Mouse (Mus musculus) MEL (cell line): ENCODE measurements at regions not wholly inside any gene's neighbourhood (a gene's known extent, or its start where the extent isn't known, plus 50 kb on each side); places are given as distances from the start of the nearest gene placed in this dataset.

Source experiments
- DNase-seq: peaks from one replicate; pipeline ENCODE4 v3.0.0; 2011; ENCODE audit warnings: low read depth, low spot score
- H3K27ac ChIP-seq: 2 replicates; pipeline ENCODE4 v1.5.1; 2012; ENCODE audit warnings: low read depth, mild to moderate bottlenecking, control low read depth, low read length, moderate library complexity; ENCODE audit not compliant: control insufficient read depth
- H3K27me3 ChIP-seq, 2 experiments: fragments of 150-350 bp in 1 of 2; sonication (generic) in 1 of 2; 2 replicates each; pipeline ENCODE4 v1.6.1; 2012; ENCODE audit warnings: low read length in 2 of 2, mild to moderate bottlenecking in 2 of 2, improper control_type of control experiment in 1 of 2, moderate library complexity in 1 of 2; ENCODE audit not compliant: insufficient read depth in 2 of 2, control insufficient read depth in 1 of 2
- H3K36me3 ChIP-seq, 2 experiments: 2 replicates each; pipeline ENCODE4 v1.6.1; 2012 to 2014; ENCODE audit warnings: low read length in 2 of 2, improper control_type of control experiment in 1 of 2, inconsistent platforms in 1 of 2, mild to moderate bottlenecking in 1 of 2; ENCODE audit not compliant: insufficient read depth in 2 of 2, control insufficient read depth in 1 of 2
- H3K4me1 ChIP-seq, 2 experiments: fragments of 150-350 bp in 1 of 2; sonication (generic) in 1 of 2; 2 replicates each; pipeline ENCODE4 v1.6.1; 2012; ENCODE audit warnings: low read length in 2 of 2, improper control_type of control experiment in 1 of 2, mild to moderate bottlenecking in 1 of 2; ENCODE audit not compliant: insufficient read depth in 2 of 2, control insufficient read depth in 1 of 2
- H3K4me3 ChIP-seq, 2 experiments: fragments of 150-350 bp in 1 of 2; sonication (generic) in 1 of 2; 2 replicates each; pipeline ENCODE4 v1.5.1; 2012; ENCODE audit warnings: low read depth in 2 of 2, low read length in 2 of 2, mild to moderate bottlenecking in 2 of 2, moderate library complexity in 2 of 2, control low read depth in 1 of 2, improper control_type of control experiment in 1 of 2; ENCODE audit not compliant: control insufficient read depth in 1 of 2, insufficient read depth in 1 of 2
- H3K79me2 ChIP-seq: 2 replicates; pipeline ENCODE4 v1.6.1; 2012; ENCODE audit warnings: mild to moderate bottlenecking, low read length, moderate library complexity; ENCODE audit not compliant: control insufficient read depth, poor library complexity, insufficient read depth
- H3K9ac ChIP-seq: 2 replicates; pipeline ENCODE4 v1.6.1; 2012; ENCODE audit warnings: low read depth, mild to moderate bottlenecking, control low read depth, low read length, moderate library complexity; ENCODE audit not compliant: control insufficient read depth, poor library complexity, severe bottlenecking
- H3K9me3 ChIP-seq: fragments of 150-350 bp; sonication (generic); replicated peaks from 2 replicates; pipeline ENCODE4 v1.6.1; 2012; ENCODE audit warnings: mild to moderate bottlenecking, low read length, improper control_type of control experiment, moderate library complexity; ENCODE audit not compliant: insufficient read depth
- BHLHE40 ChIP-seq: IDR thresholded peaks from 2 replicates; pipeline ENCODE4 v1.6.1; 2012; ENCODE audit warnings: low read depth, mild to moderate bottlenecking, inconsistent platforms, low read length, improper control_type of control experiment, borderline replicate concordance
- CHD1 ChIP-seq: IDR thresholded peaks from 2 replicates; pipeline ENCODE4 v1.6.1; 2012; ENCODE audit warnings: low read depth, mild to moderate bottlenecking, inconsistent platforms, low read length, improper control_type of control experiment
- CTCF ChIP-seq, 3 experiments: IDR thresholded peaks in 2 of 3; conservative IDR thresholded peaks in 1 of 3; 2 replicates each; pipeline ENCODE4 v1.5.1; 2011 to 2012; ENCODE audit warnings: low read length in 3 of 3, low read depth in 2 of 3, mild to moderate bottlenecking in 2 of 3, improper control_type of control experiment in 1 of 3, inconsistent platforms in 1 of 3, mixed read lengths in 1 of 3, moderate library complexity in 1 of 3; ENCODE audit not compliant: control insufficient read depth in 1 of 3, insufficient read depth in 1 of 3, poor library complexity in 1 of 3, severe bottlenecking in 1 of 3
- E2F4 ChIP-seq: IDR thresholded peaks from 2 replicates; pipeline ENCODE4 v1.6.1; 2011; ENCODE audit warnings: low read depth, low read length, improper control_type of control experiment, borderline replicate concordance
- ELF1 ChIP-seq: IDR thresholded peaks from 2 replicates; pipeline ENCODE4 v1.6.1; 2014; ENCODE audit warnings: low read depth, mild to moderate bottlenecking, inconsistent platforms, low read length, improper control_type of control experiment, moderate library complexity
- KAT2A ChIP-seq: conservative IDR thresholded peaks from 2 replicates; pipeline ENCODE4 v1.6.1; 2012; ENCODE audit warnings: low read depth, low read length, improper control_type of control experiment, inconsistent platforms
- MAX ChIP-seq: IDR thresholded peaks from 2 replicates; pipeline ENCODE4 v1.6.1; 2011; ENCODE audit warnings: low read length, improper control_type of control experiment
- MAZ ChIP-seq: IDR thresholded peaks from 2 replicates; pipeline ENCODE4 v1.6.1; 2012; ENCODE audit warnings: low read depth, mild to moderate bottlenecking, inconsistent platforms, low read length, improper control_type of control experiment
- MYC ChIP-seq: IDR thresholded peaks from 2 replicates; pipeline ENCODE4 v1.6.1; 2011; ENCODE audit warnings: low read depth, mild to moderate bottlenecking, low read length, improper control_type of control experiment, moderate library complexity
- NRF1 ChIP-seq: IDR thresholded peaks from 2 replicates; pipeline ENCODE4 v1.6.1; 2014; ENCODE audit warnings: low read depth, mild to moderate bottlenecking, inconsistent platforms, low read length, improper control_type of control experiment, moderate library complexity; ENCODE audit not compliant: poor library complexity, insufficient read depth, severe bottlenecking
- POLR2AphosphoS5 ChIP-seq: IDR thresholded peaks from 2 replicates; pipeline ENCODE4 v1.6.1; 2012; ENCODE audit warnings: low read depth, borderline replicate concordance, mild to moderate bottlenecking, inconsistent platforms, low read length, moderate library complexity, mixed read lengths
- RAD21 ChIP-seq: IDR thresholded peaks from 2 replicates; pipeline ENCODE4 v1.6.1; 2011; ENCODE audit warnings: mild to moderate bottlenecking, low read depth, low read length, improper control_type of control experiment
- SMC3 ChIP-seq: IDR thresholded peaks from 2 replicates; pipeline ENCODE4 v1.6.1; 2011; ENCODE audit warnings: low read depth, low read length, improper control_type of control experiment
- TBP ChIP-seq: IDR thresholded peaks from 2 replicates; pipeline ENCODE4 v1.8.0; 2011; ENCODE audit warnings: low read depth, low read length, improper control_type of control experiment
- TCF12 ChIP-seq: IDR thresholded peaks from 2 replicates; pipeline ENCODE4 v1.6.1; 2014; ENCODE audit warnings: low read depth, mild to moderate bottlenecking, inconsistent platforms, low read length, improper control_type of control experiment, moderate library complexity
- UBTF ChIP-seq: IDR thresholded peaks from 2 replicates; pipeline ENCODE4 v1.6.1; 2012; ENCODE audit warnings: low read depth, mild to moderate bottlenecking, inconsistent platforms, low read length, improper control_type of control experiment, moderate library complexity, borderline replicate concordance; ENCODE audit not compliant: insufficient read depth
- USF2 ChIP-seq, 2 experiments: IDR thresholded peaks; 2 replicates each; pipeline ENCODE4 v1.6.1; 2011 to 2012; ENCODE audit warnings: improper control_type of control experiment in 2 of 2, low read length in 2 of 2, borderline replicate concordance in 1 of 2, inconsistent platforms in 1 of 2, low read depth in 1 of 2, mild to moderate bottlenecking in 1 of 2; ENCODE audit not compliant: insufficient read depth in 1 of 2
- ZC3H11A ChIP-seq: IDR thresholded peaks from 2 replicates; pipeline ENCODE4 v1.6.1; 2012; ENCODE audit warnings: low read depth, mild to moderate bottlenecking, inconsistent platforms, low read length, improper control_type of control experiment
- ZKSCAN1 ChIP-seq: IDR thresholded peaks from 2 replicates; pipeline ENCODE4 v1.6.1; 2012; ENCODE audit warnings: low read depth, mild to moderate bottlenecking, inconsistent platforms, low read length, improper control_type of control experiment, moderate library complexity
- ZMIZ1 ChIP-seq: IDR thresholded peaks from 2 replicates; pipeline ENCODE4 v1.6.1; 2012; ENCODE audit warnings: low read depth, mild to moderate bottlenecking, inconsistent platforms, low read length, improper control_type of control experiment, moderate library complexity
- ZNF384 ChIP-seq: IDR thresholded peaks from 2 replicates; pipeline ENCODE4 v1.6.1; 2012; ENCODE audit warnings: low read depth, mild to moderate bottlenecking, inconsistent platforms, low read length, improper control_type of control experiment

DNA sequence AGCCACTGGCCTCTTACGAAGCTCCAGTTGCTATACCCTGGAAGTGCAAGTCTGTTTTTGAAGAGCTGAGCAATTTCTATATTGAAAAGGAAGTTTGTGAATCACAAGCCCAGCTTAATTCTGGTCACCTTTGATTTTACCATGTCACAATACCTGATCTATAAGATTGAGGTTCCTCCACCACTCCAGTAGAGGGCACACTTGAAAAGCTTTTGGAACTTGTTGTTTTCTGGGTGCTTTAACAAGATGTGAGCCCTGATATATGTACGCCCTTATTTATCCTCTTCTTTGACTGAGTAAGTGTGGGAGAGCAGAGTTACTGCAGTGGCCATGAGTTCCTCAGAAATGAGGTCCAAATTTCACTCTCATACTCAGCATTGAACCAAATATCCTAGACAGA lies 87.7 kb downstream of the Prdm13 start:
- no peaks in the 10 kb centered on the region for H3K9me3 ChIP-seq
- H3K9ac ChIP-seq = no peak overlapping the region
- no peaks in the 10 kb centered on the region for H3K79me2 ChIP-seq
- H3K27ac ChIP-seq = no peak overlapping the region
- no peak overlapping the region for H3K4me3 ChIP-seq
- TF ChIP-seq CTCF (IDR thresholded peaks at IDR 0.05 in 2 of 3, conservative IDR thresholded peaks at IDR 0.05 in 1 of 3; ENCODE audit: control insufficient read depth in 1 of 3, insufficient read depth in 1 of 3, low read depth in 2 of 3, low read length in 3 of 3, poor library complexity in 1 of 3, severe bottlenecking in 1 of 3) (peak in 2 of 3 experiments; percentile 7 to 41; a peak in 2 of 6 replicates), ZMIZ1 (no peak), MAZ (no peak), TBP (no peak), NRF1 (no peak), ZC3H11A (0 out of 2 replicates have a peak, but pooled peaks have one; percentile 18), ELF1 (no peak), E2F4 (no peak), RAD21 (peak; percentile 40), MAX (no peak), KAT2A (no peak), USF2 (IDR thresholded peaks at IDR 0.05; ENCODE audit: borderline replicate concordance in 1 of 2, insufficient read depth in 1 of 2, low read depth in 1 of 2, low read length in 2 of 2) (no peak), TCF12 (no peak), ZKSCAN1 (no peak), MYC (no peak), SMC3 (peak; percentile 31), CHD1 (no peak), ZNF384 (no peak)
- no peaks in the 10 kb centered on the region; a peak in 1 of 4 replicates for H3K27me3 ChIP-seq
- H3K36me3 ChIP-seq = no peaks in the 10 kb centered on the region
- DNase-seq = peak; percentile 3
- no peaks in the 10 kb centered on the region for H3K4me1 ChIP-seq

DNA sequence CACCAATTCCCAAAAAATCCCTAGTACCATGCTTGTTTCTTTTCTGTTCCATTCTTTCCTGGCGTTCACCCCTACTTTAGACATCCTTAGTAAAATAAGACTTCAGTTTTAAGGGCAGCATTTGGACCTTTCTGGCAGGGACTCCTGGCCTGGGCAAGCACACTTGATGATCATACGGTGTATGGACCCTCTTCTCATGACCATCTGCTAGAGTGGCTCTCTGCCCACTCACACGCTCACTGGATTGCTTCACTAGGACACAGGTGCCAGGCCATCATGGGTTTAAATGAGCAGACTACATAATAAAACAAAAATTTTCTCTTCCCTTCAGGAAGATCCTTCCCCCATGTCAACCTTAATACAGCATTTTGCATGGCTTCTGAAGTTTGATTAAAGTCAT lies 138.0 kb downstream of the Prdm13 start:
- H3K27ac ChIP-seq = no peak overlapping the region
- H3K9me3 ChIP-seq = no peaks in the 10 kb centered on the region
- no peaks in the 10 kb centered on the region for H3K79me2 ChIP-seq
- TF ChIP-seq BHLHE40 = no peak
- TF ChIP-seq UBTF = no peak
- TF ChIP-seq TBP = no peak
- TF ChIP-seq KAT2A = no peak
- no peak for TF ChIP-seq POLR2AphosphoS5
- no peak for TF ChIP-seq ZNF384
- H3K36me3 ChIP-seq = no peaks in the 10 kb centered on the region
- H3K4me3 ChIP-seq = no peak overlapping the region
- no peaks in the 10 kb centered on the region for H3K4me1 ChIP-seq
- DNase-seq = no peak
- H3K9ac ChIP-seq = no peak overlapping the region
- H3K27me3 ChIP-seq = no peaks in the 10 kb centered on the region
